Mouse (Mus musculus): ENCODE data around the gene Gm45140.

The Gm45140 gene

DNA sequence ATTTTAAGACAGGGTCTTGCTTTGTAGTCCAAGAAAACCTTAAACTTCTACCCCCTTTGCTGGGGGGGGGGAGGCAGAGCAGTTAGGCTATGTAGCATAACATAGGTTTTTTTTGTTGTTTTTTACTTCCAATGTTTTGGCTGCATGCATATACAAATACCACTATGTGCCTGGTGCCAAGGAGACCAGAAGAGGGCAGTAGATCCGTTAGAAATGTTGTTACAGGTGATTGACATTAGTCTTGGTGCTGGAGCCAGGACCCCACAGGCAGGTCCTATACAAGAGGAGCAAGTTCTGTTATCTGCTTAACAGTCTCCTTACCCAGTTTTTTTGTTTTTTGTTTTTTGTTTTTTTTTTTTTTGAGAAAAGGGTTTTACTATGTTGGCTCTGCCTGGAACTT lies 6.7 kb upstream of the Gm45140 start:
- no peak for DNase-seq

- DNase-seq = no peak
Measured at GRCm38 (mm10) chr6:87841635-87842034, 6.0 kb upstream of the Gm45140 start.

DNA sequence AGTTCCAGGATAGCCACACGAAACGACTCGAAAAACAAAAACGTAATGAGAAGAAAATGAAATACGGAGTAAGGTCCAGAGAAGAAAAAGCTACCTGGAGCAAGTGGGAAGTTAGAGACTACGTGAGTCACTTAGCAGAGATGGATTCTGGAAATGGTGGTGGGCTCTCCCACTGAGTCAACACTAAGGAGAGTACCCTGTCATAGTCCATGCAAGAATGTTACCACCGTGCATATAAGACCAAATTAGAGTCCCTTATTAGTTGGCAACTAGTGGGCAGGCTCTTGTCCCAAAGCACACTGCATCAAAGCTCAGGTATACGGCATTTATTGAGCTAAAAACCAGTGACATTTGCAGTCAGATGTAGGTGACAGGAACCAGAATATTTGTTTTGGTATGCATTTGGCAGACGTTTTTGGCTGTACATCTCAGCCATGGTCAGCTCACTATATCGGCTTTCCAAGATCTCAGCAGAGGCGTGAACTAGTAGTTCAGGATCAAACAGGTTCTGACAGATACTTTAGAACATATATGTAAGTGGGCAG lies 4.3 kb upstream of the Gm45140 start:
- DNase-seq = no peak

GRCm38 (mm10) chr6:87838551-87839197 lies 3.1 kb upstream of the Gm45140 start, which contains the start of gene Isy1:
Isy1 (minus strand) TSS chr6:87838798.
- DNase-seq = peak; percentile 96

DNA sequence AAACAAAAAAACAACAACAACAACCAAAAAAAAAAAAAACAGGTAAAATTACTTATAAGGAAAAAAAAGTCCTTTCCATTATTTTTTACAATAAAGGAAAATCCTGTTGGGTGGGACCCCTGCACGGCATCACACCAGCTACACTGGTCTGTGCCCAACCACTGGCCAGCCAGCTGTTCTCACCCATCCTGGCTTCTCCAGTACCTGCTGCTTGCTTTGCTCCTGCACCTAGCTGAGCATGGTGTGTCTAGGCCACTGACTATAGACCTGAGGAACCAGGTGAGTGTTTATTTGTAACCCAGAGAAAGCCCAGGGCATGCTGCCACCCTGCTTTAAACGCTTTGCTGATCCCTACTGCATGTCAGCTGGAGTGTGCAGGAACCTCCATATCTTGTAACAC lies 15.2 kb downstream of the Gm45140 start:
- DNase-seq = no peak

- DNase-seq = no peak
Measured at GRCm38 (mm10) chr6:87814486-87814885, 21.1 kb downstream of the Gm45140 start.

DNA sequence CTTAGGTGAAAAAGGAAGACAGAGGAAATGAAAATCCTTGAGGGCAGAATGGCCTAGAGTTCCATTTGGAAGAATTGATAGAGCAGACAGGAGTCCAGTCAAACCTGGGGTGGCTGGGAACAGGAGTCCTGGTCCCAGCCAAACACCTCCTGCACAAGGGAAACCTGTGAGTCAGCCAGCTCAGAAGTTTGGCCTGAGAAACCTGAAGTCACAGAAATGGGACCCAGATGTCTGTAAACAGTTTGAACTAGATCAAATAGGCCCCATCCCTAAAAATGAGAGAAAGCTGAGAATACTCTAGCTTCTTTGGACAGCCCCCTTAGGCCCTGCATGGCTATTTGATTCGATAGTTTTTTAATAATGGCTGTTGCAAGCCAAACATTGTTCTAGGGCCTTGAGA lies 22.9 kb downstream of the Gm45140 start:
- DNase-seq = no peak

GRCm38 (mm10) chr6:87811675-87812338 lies 23.8 kb downstream of the Gm45140 start, which contains the start of gene Rab43:
Rab43 (minus strand) TSS chr6:87812164.
- peak; percentile 96 for DNase-seq

GRCm38 (mm10) chr6:87810713-87811669 lies 24.6 kb downstream of the Gm45140 start:
- peak; percentile 81 to 84 for DNase-seq

DNA sequence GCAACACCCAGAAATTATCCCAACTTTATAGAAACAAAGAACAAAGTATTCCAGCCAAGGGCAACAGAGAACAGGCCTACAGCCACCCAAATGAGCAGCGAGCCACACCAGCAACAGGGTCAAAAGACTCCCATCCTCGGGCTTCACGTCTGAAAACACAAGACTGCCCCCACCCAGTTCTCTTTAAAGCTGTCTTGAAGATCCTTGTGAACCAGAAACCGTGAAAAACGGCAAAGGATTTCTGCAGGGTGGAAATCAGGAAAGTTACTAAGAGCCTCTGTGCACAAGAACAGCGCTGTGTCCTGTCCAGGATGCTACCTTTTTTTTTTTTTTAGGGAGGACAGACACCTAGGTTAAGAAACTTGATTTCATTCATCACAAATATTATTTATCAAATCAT lies 25.3 kb downstream of the Gm45140 start:
- DNase-seq = no peak

DNA sequence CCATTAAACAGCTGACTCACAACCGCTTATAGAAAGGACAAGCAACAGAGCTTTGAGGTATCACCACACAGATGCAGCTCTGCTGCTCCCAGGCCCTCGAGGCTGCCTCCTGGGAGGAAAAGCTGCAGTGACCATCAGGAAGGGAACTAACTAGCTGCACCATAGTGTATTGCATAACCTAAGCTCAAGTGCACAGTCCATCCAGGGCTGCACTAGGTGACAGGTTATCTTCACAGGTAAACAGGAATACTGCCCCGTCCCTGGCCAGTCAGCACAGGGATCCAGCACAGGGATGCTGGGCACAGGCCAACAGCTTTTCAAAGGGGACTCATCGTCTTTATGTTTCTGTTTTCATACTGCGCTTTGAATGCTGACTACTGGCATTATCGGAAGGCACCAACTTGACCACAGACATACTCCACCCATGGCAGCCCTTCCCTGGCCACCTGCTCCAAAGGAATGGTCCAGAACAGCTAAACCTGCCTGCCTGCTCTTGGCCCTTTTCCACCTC lies 25.9 kb downstream of the Gm45140 start:
- no peak for DNase-seq

GRCm38 (mm10) chr6:87809144-87809543 lies 26.5 kb downstream of the Gm45140 start:
- DNase-seq = no peak

GRCm38 (mm10) chr6:87808521-87808920 lies 27.1 kb downstream of the Gm45140 start:
- DNase-seq = no peak

GRCm38 (mm10) chr6:87807735-87808440 lies 27.7 kb downstream of the Gm45140 start:
- no peak for DNase-seq

- DNase-seq = no peak
Measured at GRCm38 (mm10) chr6:87806857-87807256, 28.7 kb downstream of the Gm45140 start.

DNA sequence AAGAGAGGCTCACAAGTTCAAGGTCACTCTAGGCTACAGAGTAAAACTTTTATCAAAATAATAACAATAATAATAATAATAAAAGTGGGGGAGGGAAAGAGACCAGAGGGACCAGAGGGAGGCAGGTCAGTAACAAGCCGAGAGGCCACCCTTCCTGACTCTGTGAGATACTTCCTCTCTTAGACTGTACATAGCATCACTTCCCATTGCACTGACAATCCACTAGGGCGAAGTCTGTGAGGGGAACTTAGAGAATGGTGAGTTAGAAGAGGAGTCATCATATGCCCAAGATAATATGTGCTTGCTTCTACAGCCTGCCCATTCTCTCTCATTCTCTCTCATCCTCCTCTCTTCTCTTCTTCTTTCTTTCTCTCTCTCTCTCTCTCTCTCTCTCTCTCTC lies 29.6 kb downstream of the Gm45140 start:
- peak in 1 of 2 experiments; percentile 21 for DNase-seq

DNA sequence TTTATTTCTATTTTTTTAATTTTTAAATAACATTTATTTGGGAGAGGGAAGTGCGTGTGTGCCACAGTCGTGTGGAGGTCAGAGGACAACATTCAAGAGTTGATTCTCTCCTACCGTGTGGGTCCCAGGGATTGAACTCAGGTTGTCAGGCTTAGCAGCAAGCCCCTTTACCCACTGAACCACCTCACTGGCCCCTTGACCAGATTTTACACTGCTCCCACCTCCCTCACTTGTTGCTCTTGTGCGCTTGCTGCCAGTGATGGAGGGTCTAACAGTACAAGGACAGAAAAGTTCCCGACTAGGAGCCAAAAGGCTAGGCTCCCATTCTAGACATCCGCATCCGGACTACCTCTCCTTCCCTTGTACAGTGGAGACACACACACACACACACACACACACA lies 30.1 kb downstream of the Gm45140 start:
- DNase-seq = no peak

DNA sequence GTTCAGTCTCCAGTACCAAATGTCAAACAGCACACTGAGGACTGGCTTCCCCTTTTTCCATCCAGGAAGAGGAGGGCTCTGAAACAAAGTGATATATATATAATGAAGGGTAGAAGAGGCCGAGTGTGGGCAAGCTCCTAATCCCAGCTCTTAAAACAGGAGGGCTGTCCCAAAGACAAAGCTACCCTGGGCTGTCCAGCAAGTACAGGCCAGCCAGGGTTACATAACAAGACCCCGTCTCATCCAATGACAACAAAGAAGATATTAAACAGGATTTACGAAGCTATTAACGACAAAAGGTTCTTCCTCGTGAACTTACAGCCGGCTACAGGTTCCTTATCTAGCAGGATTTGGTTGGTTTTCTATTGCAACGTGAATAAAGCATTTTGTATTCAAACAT lies 30.7 kb downstream of the Gm45140 start:
- DNase-seq = no peak

DNA sequence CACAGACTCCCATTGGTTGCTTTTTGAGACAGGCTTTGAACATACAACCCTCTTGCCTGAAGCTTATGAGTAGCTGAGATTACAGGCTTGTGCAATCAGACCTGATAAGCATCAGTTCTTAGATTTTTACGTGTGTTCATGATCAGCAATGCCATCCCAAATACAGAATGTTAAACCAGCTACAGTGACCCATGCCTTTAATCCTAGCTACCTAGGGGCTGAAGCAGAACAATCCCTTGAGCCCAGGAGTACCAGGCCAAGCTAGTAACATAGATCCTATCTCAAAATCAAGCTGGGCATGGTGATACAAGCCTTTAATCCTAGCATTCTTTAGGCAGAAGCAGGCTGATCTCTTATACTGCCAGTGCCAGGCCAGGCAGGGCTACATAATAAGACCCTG lies 31.6 kb downstream of the Gm45140 start:
- no peak for DNase-seq

DNA sequence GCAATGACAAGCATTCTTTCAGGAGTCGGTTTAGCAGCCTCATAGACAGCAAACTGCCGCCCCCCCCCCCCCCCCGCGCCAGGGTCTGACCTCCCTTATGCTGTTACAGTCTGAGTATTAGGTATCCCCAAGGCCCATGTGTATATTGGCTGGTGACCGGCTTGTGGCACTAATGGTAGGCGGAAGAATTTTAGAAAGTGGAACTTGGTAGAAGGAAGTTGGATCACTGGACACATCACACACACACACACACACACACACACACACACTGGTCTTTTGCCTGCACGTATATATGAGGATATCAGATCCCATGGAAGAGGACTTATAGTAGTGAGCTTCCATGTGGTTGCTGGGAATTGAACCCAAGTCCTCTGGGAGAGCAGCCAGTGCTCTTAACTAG lies 33.1 kb downstream of the Gm45140 start:
- no peak for DNase-seq

GRCm38 (mm10) chr6:87799576-87799975 lies 36.0 kb downstream of the Gm45140 start:
- DNase-seq = no peak

DNA sequence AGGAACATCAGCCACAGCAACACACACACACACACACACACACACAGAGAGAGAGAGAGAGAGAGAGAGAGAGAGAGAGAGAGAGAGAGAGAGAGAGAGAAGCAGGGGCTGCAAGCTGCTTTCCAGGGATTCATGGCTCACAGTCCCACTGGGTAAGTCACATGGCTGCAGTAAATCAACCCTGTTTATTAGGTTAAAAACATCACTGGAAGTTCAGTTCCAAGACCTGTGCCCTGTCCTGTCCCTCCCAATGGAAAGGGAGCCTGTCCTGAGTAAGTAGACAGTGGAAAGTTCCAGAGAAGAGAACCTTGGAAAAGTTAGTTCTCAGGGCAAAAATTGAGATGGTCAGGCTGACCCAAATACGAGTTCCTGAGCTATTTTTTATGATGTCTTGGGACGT lies 38.3 kb downstream of the Gm45140 start:
- DNase-seq = no peak

Measured in lung, postnatal 4 days (tissue).